Comparison of ENCODE assay signal across 14 mouse cellular contexts in the genomic region with DNA sequence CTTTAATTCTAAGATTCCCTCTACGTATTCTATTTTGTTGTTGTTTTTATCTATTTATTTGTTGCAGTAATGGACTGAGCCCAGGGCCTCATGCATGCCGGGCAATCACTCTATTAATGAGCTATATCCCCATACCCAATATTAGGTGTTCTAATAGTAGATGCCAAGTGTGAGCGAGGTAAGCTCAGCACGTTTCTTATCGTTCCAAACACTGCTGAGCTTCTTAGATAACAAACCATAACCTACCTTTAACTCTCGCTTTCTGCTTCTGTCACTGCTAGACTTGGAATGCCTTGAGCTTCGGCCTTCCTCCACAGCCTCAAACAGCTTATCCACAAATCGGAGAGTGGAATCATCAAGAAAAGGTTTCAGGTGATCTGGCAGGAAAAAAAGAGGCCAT.
"Had no signal": no experiment of that assay in that cellular context is flagged by ENCODE, and none has a peak within 500 bp of the region (broad histone marks: within the 10 kb centered on the region; RNA-seq: fewer than 3 reads in every experiment).

No protein-coding gene starts in this region.

- H3K27me3 ChIP-seq: lung, embryonic 15.5 days; megakaryocyte, embryonic 14.5 days; midbrain, embryonic 13.5 days had no signal

- H3K27ac ChIP-seq: layer of hippocampus, adult 2 months; lung, embryonic 15.5 days; midbrain, embryonic 10.5 days; midbrain, embryonic 13.5 days had no signal

- ATAC-seq: midbrain, embryonic 13.5 days had no signal

- H3K9ac ChIP-seq: lung, embryonic 15.5 days; midbrain, embryonic 13.5 days had no signal

- H3K4me3 ChIP-seq: layer of hippocampus, adult 2 months; lung, embryonic 15.5 days; megakaryocyte, embryonic 14.5 days; midbrain, embryonic 10.5 days; midbrain, embryonic 13.5 days had no signal

- H3K9me3 ChIP-seq: lung, embryonic 15.5 days; megakaryocyte, embryonic 14.5 days; midbrain, embryonic 10.5 days; midbrain, embryonic 13.5 days had no signal

- DNase-seq: kidney, adult 18-20 months; kidney, adult 9 months; kidney, postnatal 14 days; layer of hippocampus, adult 9-11 months; lung, adult 18-20 months; lung, postnatal 10 days; lung, postnatal 36 days; thymus, adult 18-20 months; thymus, postnatal 36 days had no signal

- H3K4me2 ChIP-seq: lung, embryonic 15.5 days; midbrain, embryonic 13.5 days had no signal
